Mouse (Mus musculus) cerebellum, postnatal 14 days (tissue): ENCODE results near the gene Sptbn2.
A peak's percentile ranks its signal among the peaks of the same experiment; 100 is the strongest.
"Not testable (repeated sequence)": the region's sequence is repeated elsewhere in the genome, so short reads cannot be mapped to it uniquely, and the experiment has no call there.

ENCODE experiments used
- DNase-seq, 2 experiments: peaks; one replicate each; pipeline ENCODE4 v3.0.0; 2021; ENCODE audit warnings: mixed read lengths in 2 of 2

The Sptbn2 gene

GRCm38 (mm10) chr19:4729186-4729585 is 18.2 kb downstream of the Sptbn2 start:
- no peak for DNase-seq

- DNase-seq: no peak
These were observed 22.1 kb downstream of the Sptbn2 start for GRCm38 (mm10) chr19:4733052-4733451.

- DNase-seq: no peak
These were observed 26.9 kb downstream of the Sptbn2 start for GRCm38 (mm10) chr19:4737866-4738265.

- no peak for DNase-seq
These were observed 28.1 kb downstream of the Sptbn2 start for GRCm38 (mm10) chr19:4739053-4739452.

GRCm38 (mm10) chr19:4739762-4740161 is 28.8 kb downstream of the Sptbn2 start:
- no peak for DNase-seq

GRCm38 (mm10) chr19:4741482-4741881 is 30.5 kb downstream of the Sptbn2 start:
- DNase-seq: peak in 1 of 2 experiments; percentile 6

GRCm38 (mm10) chr19:4742229-4742628 is 31.3 kb downstream of the Sptbn2 start:
- peak in 1 of 2 experiments; percentile 4 for DNase-seq

GRCm38 (mm10) chr19:4743524-4743923 is 32.6 kb downstream of the Sptbn2 start:
- DNase-seq: peak; percentile 63 to 76

GRCm38 (mm10) chr19:4744026-4744425 is 33.1 kb downstream of the Sptbn2 start:
- no peak for DNase-seq

- DNase-seq: peak; percentile 63 to 70
These were observed 34.1 kb downstream of the Sptbn2 start for GRCm38 (mm10) chr19:4745057-4745456.

GRCm38 (mm10) chr19:4745681-4746080 is 34.7 kb downstream of the Sptbn2 start:
- DNase-seq: peak; percentile 43 to 51

- DNase-seq: peak; percentile 85 to 91
These were observed 35.6 kb downstream of the Sptbn2 start for GRCm38 (mm10) chr19:4746611-4747010.

- DNase-seq: peak; percentile 50 to 63
These were observed 36.8 kb downstream of the Sptbn2 start for GRCm38 (mm10) chr19:4747631-4748312.

- no peak for DNase-seq
These were observed 37.5 kb downstream of the Sptbn2 start for GRCm38 (mm10) chr19:4748493-4748892.

- DNase-seq: peak in 1 of 2 experiments; percentile 30
These were observed 39.0 kb downstream of the Sptbn2 start for GRCm38 (mm10) chr19:4749975-4750374.

GRCm38 (mm10) chr19:4755565-4756192 is 44.7 kb downstream of the Sptbn2 start:
- DNase-seq: peak; percentile 95 to 96

GRCm38 (mm10) chr19:4756193-4756911 is 45.4 kb downstream of the Sptbn2 start, which contains the start of gene Rbm4b:
Rbm4b (plus strand) TSS chr19:4756497.
- peak; percentile 98 to 99 for DNase-seq

- DNase-seq: no peak
These were observed 46.0 kb downstream of the Sptbn2 start for GRCm38 (mm10) chr19:4756921-4757320.

- not testable (repeated sequence) for DNase-seq
These were observed 49.6 kb downstream of the Sptbn2 start for GRCm38 (mm10) chr19:4760544-4760943.

GRCm38 (mm10) chr19:4762876-4763275 is 51.9 kb downstream of the Sptbn2 start:
- DNase-seq: peak; percentile 68 to 70

GRCm38 (mm10) chr19:4767507-4768148 is 56.7 kb downstream of the Sptbn2 start:
- DNase-seq: no peak

- DNase-seq: no peak
These were observed 61.8 kb downstream of the Sptbn2 start for GRCm38 (mm10) chr19:4772785-4773184.

- DNase-seq: no peak
These were observed 71.9 kb downstream of the Sptbn2 start for GRCm38 (mm10) chr19:4782891-4783290.
